Mouse (Mus musculus): ENCODE data around the gene Anks1. TPM values are rescaled to one million over a fixed set of nuclear protein-coding genes. Genes with fewer than 3 reads are reported as not detected.

The Anks1 gene
- polyA plus RNA-seq, 1 experiment from 2014 or later = 14.9 TPM

DNA sequence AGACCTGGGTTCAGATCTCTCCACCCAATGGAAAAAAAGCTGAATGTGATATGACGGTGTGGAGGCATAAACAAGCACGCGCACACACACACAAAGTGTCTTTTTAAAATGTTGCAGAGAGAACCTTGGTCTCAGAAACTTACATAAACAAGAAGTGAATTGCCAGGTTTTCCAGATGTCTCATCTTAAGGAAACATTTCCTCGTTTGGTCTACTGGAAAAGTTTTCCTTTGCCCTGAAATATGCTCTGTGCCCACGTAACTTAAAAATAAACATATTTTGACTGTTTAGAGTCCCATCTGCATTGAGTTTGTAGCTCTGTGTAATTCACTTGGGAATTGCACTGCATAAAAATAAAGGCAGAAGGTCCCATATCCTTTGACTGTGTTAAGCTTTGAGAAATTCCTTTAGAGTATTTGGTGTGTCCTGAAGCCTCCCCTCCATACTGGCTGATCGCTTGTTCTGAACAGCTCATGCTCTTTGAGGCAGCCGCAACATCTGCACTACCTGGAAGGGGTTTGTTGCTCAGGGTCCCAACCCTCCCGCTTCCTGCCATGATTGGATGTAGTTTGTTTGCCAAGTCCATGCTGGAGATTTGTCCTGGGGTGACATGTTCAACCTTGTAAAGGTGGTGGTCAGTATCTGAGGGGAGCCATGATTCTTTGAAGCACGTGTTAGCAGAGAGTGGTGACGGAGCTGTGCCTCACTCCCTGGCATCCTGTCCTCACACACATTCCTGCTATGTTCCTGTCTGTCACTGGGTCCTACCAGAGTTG is 25.2 kb downstream of the Anks1 start:
- Histone ChIP-seq H3K4me3 (replicated peaks) (no peak overlapping the region), H3K9me3 (no peaks in the 10 kb centered on the region), H3K4me2 (no peak overlapping the region), H3K27me3 (replicated peaks) (no peaks in the 10 kb centered on the region), H3K36me3 (no peaks in the 10 kb centered on the region), H3K4me1 (peaks cover 34% of the 10 kb centered on the region), H3K27ac (peak overlapping the region; percentile 42), H3K9ac (no peak overlapping the region)
- no peak for ATAC-seq (ENCODE audit: insufficient read depth, low FRiP score, low read depth)
- 72% methylated on average over 10 of the region's 10 CpGs for WGBS

GRCm38 (mm10) chr17:27935091-27935490 is 26.0 kb downstream of the Anks1 start:
- peaks cover 42% of the 10 kb centered on the region for H3K4me1 ChIP-seq
- WGBS = 83% methylated on average over 3 of the region's 3 CpGs

GRCm38 (mm10) chr17:27937054-27937615 is 28.0 kb downstream of the Anks1 start:
- no peak overlapping the region for H3K4me3 ChIP-seq (replicated peaks)
- H3K4me1 ChIP-seq = peaks cover 50% of the 10 kb centered on the region
- no peak for ATAC-seq (ENCODE audit: insufficient read depth, low FRiP score, low read depth)
- no peaks in the 10 kb centered on the region for H3K36me3 ChIP-seq
- no peak overlapping the region for H3K9ac ChIP-seq
- H3K4me2 ChIP-seq = no peak overlapping the region
- H3K27ac ChIP-seq = no peak overlapping the region; the same call in 1 of the 2 replicates
- no peaks in the 10 kb centered on the region for H3K27me3 ChIP-seq (replicated peaks)
- WGBS = 80% methylated on average over 4 of the region's 4 CpGs
- no peaks in the 10 kb centered on the region for H3K9me3 ChIP-seq

More at GRCm38 (mm10) chr17:27935091-27935490, 26.0 kb downstream of the Anks1 start:
- H3K9me3 ChIP-seq = no peaks in the 10 kb centered on the region
- no peak overlapping the region for H3K9ac ChIP-seq
- no peaks in the 10 kb centered on the region for H3K27me3 ChIP-seq (replicated peaks)
- no peak overlapping the region for H3K4me3 ChIP-seq (replicated peaks)
- H3K4me2 ChIP-seq = no peak overlapping the region
- no peak overlapping the region for H3K27ac ChIP-seq
- ATAC-seq (ENCODE audit: insufficient read depth, low FRiP score, low read depth) = no peak
- H3K36me3 ChIP-seq = no peaks in the 10 kb centered on the region

DNA sequence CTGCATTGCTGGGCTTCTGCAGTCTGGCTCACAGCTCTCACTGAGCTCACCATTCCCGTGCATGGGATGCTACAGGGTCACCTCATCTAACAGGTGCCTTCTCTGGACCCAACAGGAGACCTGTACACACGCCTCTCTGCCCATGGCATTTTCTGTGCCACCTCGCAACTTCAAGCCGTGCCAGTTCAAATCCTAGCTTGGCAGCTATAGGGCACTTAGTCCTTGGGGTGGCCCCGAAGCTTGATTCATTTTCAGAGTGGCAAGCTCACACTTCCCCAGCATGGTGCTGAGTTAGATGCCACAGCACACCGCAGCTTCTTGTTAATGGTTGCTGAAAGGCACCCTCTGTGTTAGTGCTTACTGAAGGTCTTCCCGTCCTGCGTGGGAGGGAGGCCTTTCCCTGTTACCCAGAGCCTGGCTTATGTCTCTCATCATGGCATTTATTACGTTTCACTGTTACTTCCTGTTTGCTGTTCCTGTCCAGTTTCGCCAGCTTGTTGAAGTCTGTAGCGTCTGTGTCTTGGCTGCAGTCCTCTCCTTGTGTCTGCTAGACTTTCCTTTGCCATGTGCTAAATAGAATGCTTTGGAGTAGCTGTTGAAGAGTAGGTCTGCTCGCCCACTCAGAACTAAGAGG is 29.1 kb downstream of the Anks1 start:
- Histone ChIP-seq H3K9me3 (no peaks in the 10 kb centered on the region), H3K4me3 (replicated peaks) (no peak overlapping the region), H3K27ac (peak overlapping the region; percentile 72), H3K9ac (no peak overlapping the region), H3K4me2 (no peak overlapping the region), H3K4me1 (peaks cover 45% of the 10 kb centered on the region), H3K27me3 (replicated peaks) (no peaks in the 10 kb centered on the region), H3K36me3 (no peaks in the 10 kb centered on the region)
- no peak for ATAC-seq (ENCODE audit: insufficient read depth, low FRiP score, low read depth)
- WGBS = 56% methylated on average over 12 of the region's 12 CpGs

DNA sequence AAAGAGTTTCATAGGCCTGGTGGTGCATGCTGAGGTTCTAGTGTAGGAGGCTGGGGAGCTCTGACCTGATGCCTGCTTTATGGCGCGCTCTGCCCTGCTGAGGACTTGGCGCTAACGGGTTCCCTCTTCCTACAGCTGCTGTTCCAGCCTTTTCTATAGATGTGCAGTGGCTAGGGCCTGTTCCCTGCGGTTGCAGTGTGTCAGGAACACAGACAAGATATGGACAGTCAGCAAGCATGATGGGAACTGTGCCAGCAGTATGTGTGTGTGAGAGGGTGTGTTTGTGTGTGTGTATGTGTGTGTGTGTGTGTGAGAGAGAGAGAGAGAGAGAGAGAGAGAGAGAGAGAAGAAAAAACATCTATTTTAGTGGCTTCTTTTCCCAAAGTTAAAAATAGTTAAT is 29.9 kb downstream of the Anks1 start:
- Histone ChIP-seq H3K4me1 (peaks cover 45% of the 10 kb centered on the region), H3K4me3 (replicated peaks) (no peak overlapping the region), H3K9ac (no peak overlapping the region), H3K36me3 (no peaks in the 10 kb centered on the region), H3K27ac (peak overlapping the region; percentile 72), H3K9me3 (no peaks in the 10 kb centered on the region), H3K27me3 (replicated peaks) (no peaks in the 10 kb centered on the region), H3K4me2 (no peak overlapping the region)
- ATAC-seq (ENCODE audit: insufficient read depth, low FRiP score, low read depth) = no peak
- WGBS = 79% methylated on average over 5 of the region's 5 CpGs

GRCm38 (mm10) chr17:27940352-27940751 is 31.2 kb downstream of the Anks1 start:
- no peak for ATAC-seq (ENCODE audit: insufficient read depth, low FRiP score, low read depth)
- Histone ChIP-seq H3K9ac (no peak overlapping the region), H3K27me3 (replicated peaks) (no peaks in the 10 kb centered on the region), H3K4me1 (peaks cover 46% of the 10 kb centered on the region), H3K36me3 (no peaks in the 10 kb centered on the region), H3K9me3 (no peaks in the 10 kb centered on the region), H3K27ac (no peak overlapping the region), H3K4me3 (replicated peaks) (no peak overlapping the region), H3K4me2 (no peak overlapping the region)
- 66% methylated on average over 4 of the region's 4 CpGs for WGBS

GRCm38 (mm10) chr17:27941178-27941577 is 32.1 kb downstream of the Anks1 start:
- no peak overlapping the region for H3K4me3 ChIP-seq (replicated peaks)
- no peaks in the 10 kb centered on the region for H3K27me3 ChIP-seq (replicated peaks)
- peaks cover 54% of the 10 kb centered on the region for H3K4me1 ChIP-seq
- H3K9ac ChIP-seq = no peak overlapping the region
- no peak overlapping the region for H3K4me2 ChIP-seq
- ATAC-seq (ENCODE audit: insufficient read depth, low FRiP score, low read depth) = no peak
- H3K36me3 ChIP-seq = no peaks in the 10 kb centered on the region
- H3K27ac ChIP-seq = no peak overlapping the region
- WGBS = 70% methylated on average over 5 of the region's 5 CpGs
- no peaks in the 10 kb centered on the region for H3K9me3 ChIP-seq

DNA sequence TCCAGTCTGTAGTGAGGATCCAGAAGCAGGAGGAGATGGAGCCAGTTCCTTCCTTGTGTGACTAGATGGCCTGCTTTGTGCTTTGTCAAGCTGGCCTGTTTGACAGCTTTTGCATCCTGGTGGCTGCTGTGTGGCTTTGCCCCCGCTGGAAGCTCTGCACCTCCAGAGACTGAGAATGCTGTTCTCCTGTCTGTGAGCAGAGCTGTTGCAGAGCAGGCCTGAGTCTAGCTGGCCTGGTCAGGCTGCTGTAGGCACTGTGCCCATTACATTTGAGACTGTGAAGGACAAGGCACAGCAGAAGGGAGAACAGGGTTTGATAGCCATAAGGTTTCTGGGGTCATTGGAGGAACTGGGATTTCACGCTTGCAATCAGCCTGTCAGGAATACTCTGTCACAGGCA is 32.6 kb downstream of the Anks1 start:
- Histone ChIP-seq H3K27me3 (replicated peaks) (no peaks in the 10 kb centered on the region), H3K9me3 (no peaks in the 10 kb centered on the region), H3K4me1 (peaks cover 51% of the 10 kb centered on the region), H3K9ac (no peak overlapping the region), H3K4me2 (no peak overlapping the region), H3K4me3 (replicated peaks) (no peak overlapping the region), H3K27ac (peak overlapping the region; percentile 1; the same call in 1 of the 2 replicates), H3K36me3 (no peaks in the 10 kb centered on the region)
- 62% methylated on average over 2 of the region's 2 CpGs for WGBS
- ATAC-seq (ENCODE audit: insufficient read depth, low FRiP score, low read depth) = no peak

- ATAC-seq (ENCODE audit: insufficient read depth, low FRiP score, low read depth) = no peak
- Histone ChIP-seq H3K9me3 (no peaks in the 10 kb centered on the region), H3K27me3 (replicated peaks) (no peaks in the 10 kb centered on the region), H3K9ac (no peak overlapping the region), H3K36me3 (no peaks in the 10 kb centered on the region), H3K27ac (0 out of 2 replicates have a peak overlapping the region, but pooled peaks have one; percentile 1), H3K4me3 (replicated peaks) (no peak overlapping the region), H3K4me2 (no peak overlapping the region), H3K4me1 (peaks cover 46% of the 10 kb centered on the region)
- WGBS = 84% methylated on average over 4 of the region's 4 CpGs
Observed at GRCm38 (mm10) chr17:27942131-27942530, 33.0 kb downstream of the Anks1 start.

- Histone ChIP-seq H3K27ac (peak overlapping the region; percentile 77), H3K4me2 (no peak overlapping the region), H3K9me3 (no peaks in the 10 kb centered on the region), H3K9ac (no peak overlapping the region), H3K36me3 (no peaks in the 10 kb centered on the region), H3K4me3 (replicated peaks) (no peak overlapping the region), H3K4me1 (peaks cover 16% of the 10 kb centered on the region), H3K27me3 (replicated peaks) (no peaks in the 10 kb centered on the region)
- 41% methylated on average over 6 of the region's 6 CpGs for WGBS
- ATAC-seq (ENCODE audit: insufficient read depth, low FRiP score, low read depth) = 0 out of 2 replicates have a peak, but pooled peaks have one; percentile 40
Observed at GRCm38 (mm10) chr17:27945546-27946216, 36.6 kb downstream of the Anks1 start.

DNA sequence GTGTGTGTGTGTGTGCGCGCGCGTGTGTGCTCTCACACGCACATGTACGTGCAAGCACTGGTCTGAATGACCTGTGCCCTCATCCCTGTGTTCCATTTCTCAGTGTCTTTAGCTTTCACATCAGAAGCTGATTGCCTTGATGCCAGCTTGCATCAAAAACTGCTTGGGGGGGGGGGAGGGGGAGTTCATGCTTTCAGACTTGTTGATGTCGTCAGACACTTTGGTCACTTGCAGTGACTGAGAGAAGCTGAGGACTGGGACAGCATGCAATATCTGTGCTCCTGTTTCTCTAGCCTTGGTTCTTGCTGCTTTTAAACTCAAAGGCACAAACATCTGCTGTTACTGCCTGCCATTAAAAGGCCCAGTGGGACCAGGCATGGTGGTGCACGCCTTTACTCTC is 37.3 kb downstream of the Anks1 start:
- no peak overlapping the region for H3K4me3 ChIP-seq (replicated peaks)
- 77% methylated on average over 8 of the region's 8 CpGs for WGBS
- H3K9me3 ChIP-seq = no peaks in the 10 kb centered on the region
- H3K27ac ChIP-seq = peak overlapping the region; percentile 77
- H3K27me3 ChIP-seq (replicated peaks) = no peaks in the 10 kb centered on the region
- peaks cover 16% of the 10 kb centered on the region for H3K4me1 ChIP-seq
- H3K36me3 ChIP-seq = no peaks in the 10 kb centered on the region
- H3K4me2 ChIP-seq = no peak overlapping the region
- no peak for ATAC-seq (ENCODE audit: insufficient read depth, low FRiP score, low read depth)
- H3K9ac ChIP-seq = no peak overlapping the region

Measured in stomach, embryonic 15.5 days (tissue).